Mouse (Mus musculus): ENCODE measurements around the gene Dqx1. TPM values are rescaled to one million over a fixed set of nuclear protein-coding genes. Genes with fewer than 3 reads are reported as not detected.

Dqx1 gene
- under 1 TPM; 0.20 to 0.87 TPM for total RNA-seq (2021)
- long read RNA-seq, experiment 1, partial matches to known transcripts: 3 of 3 reads
- long read RNA-seq, experiment 1, other reads (novel, unspliced or antisense): 0 of 3 reads
- long read RNA-seq, experiment 2, partial matches to known transcripts: 1 of 1 reads
- long read RNA-seq, experiment 2, other reads (novel, unspliced or antisense): 0 of 1 reads

GRCm38 (mm10) chr6:83057790-83058189 is at the start of gene Dqx1:
Gene Dqx1 (plus strand): TSS chr6:83057844.
- DNase-seq: no peak

- DNase-seq: peak in 1 of 2 experiments; percentile 42
These were observed 49.0 kb upstream of the Dqx1 start for GRCm38 (mm10) chr6:83008659-83009058.

- no peak for DNase-seq
These were observed 47.6 kb upstream of the Dqx1 start for GRCm38 (mm10) chr6:83010010-83010409.

- DNase-seq: no peak
These were observed 46.4 kb upstream of the Dqx1 start for GRCm38 (mm10) chr6:83011255-83011654.

- DNase-seq: no peak
These were observed 45.9 kb upstream of the Dqx1 start for GRCm38 (mm10) chr6:83011756-83012155.

- DNase-seq: no peak
These were observed 44.2 kb upstream of the Dqx1 start for GRCm38 (mm10) chr6:83013444-83013843.

GRCm38 (mm10) chr6:83014482-83015466 is 42.9 kb upstream of the Dqx1 start:
- DNase-seq: no peak

- no peak for DNase-seq
These were observed 41.9 kb upstream of the Dqx1 start for GRCm38 (mm10) chr6:83015749-83016148.

GRCm38 (mm10) chr6:83017190-83017589 is 40.5 kb upstream of the Dqx1 start:
- DNase-seq: peak; percentile 76 to 89

- DNase-seq: no peak
These were observed 38.6 kb upstream of the Dqx1 start for GRCm38 (mm10) chr6:83019044-83019443.

- no peak for DNase-seq
These were observed 37.5 kb upstream of the Dqx1 start for GRCm38 (mm10) chr6:83020121-83020520.

GRCm38 (mm10) chr6:83020836-83021593 is 36.6 kb upstream of the Dqx1 start:
- no peak for DNase-seq

GRCm38 (mm10) chr6:83023008-83023407 is 34.6 kb upstream of the Dqx1 start:
- no peak for DNase-seq

GRCm38 (mm10) chr6:83023786-83024185 is 33.9 kb upstream of the Dqx1 start:
- no peak for DNase-seq

GRCm38 (mm10) chr6:83024421-83024820 is 33.2 kb upstream of the Dqx1 start:
- DNase-seq: no peak

GRCm38 (mm10) chr6:83025221-83025620 is 32.4 kb upstream of the Dqx1 start:
- no peak for DNase-seq

GRCm38 (mm10) chr6:83027293-83027692 is 30.4 kb upstream of the Dqx1 start:
- DNase-seq: no peak

GRCm38 (mm10) chr6:83027706-83028105 is 29.9 kb upstream of the Dqx1 start:
- no peak for DNase-seq

- no peak for DNase-seq
These were observed 27.9 kb upstream of the Dqx1 start for GRCm38 (mm10) chr6:83029777-83030176.

GRCm38 (mm10) chr6:83031111-83031510 is 26.5 kb upstream of the Dqx1 start:
- no peak for DNase-seq

GRCm38 (mm10) chr6:83031921-83032590 is 25.6 kb upstream of the Dqx1 start:
- no peak for DNase-seq

GRCm38 (mm10) chr6:83032769-83033191 is 24.9 kb upstream of the Dqx1 start:
- DNase-seq: peak in 1 of 2 experiments; percentile 34

Data from heart, adult 18-20 months (tissue).